Mouse (Mus musculus) testis, postnatal 10 days (tissue): Measurements from ENCODE around the gene Ppp1r2.

Source experiments
- DNase-seq: peaks from one replicate; pipeline ENCODE4 v3.0.0; 2021; ENCODE audit warnings: low spot score

Ppp1r2 gene

GRCm38 (mm10) chr16:31233541-31234339, 41.3 kb downstream of the Ppp1r2 start:
- peak; percentile 66 for DNase-seq

GRCm38 (mm10) chr16:31233167-31233498, 41.9 kb downstream of the Ppp1r2 start:
- DNase-seq = peak; percentile 35

GRCm38 (mm10) chr16:31232491-31233166, 42.4 kb downstream of the Ppp1r2 start:
- DNase-seq = peak; percentile 26

GRCm38 (mm10) chr16:31231591-31231990, 43.5 kb downstream of the Ppp1r2 start:
- no peak for DNase-seq

GRCm38 (mm10) chr16:31227746-31228145, 47.3 kb downstream of the Ppp1r2 start:
- DNase-seq = peak; percentile 14

GRCm38 (mm10) chr16:31215271-31215670, 59.8 kb downstream of the Ppp1r2 start:
- DNase-seq = peak; percentile 9

GRCm38 (mm10) chr16:31213463-31213862, 61.6 kb downstream of the Ppp1r2 start:
- peak; percentile 23 for DNase-seq

- DNase-seq = peak; percentile 19
Measured at GRCm38 (mm10) chr16:31211503-31211902, 63.6 kb downstream of the Ppp1r2 start.

- DNase-seq = peak; percentile 37
Measured at GRCm38 (mm10) chr16:31210453-31210852, 64.6 kb downstream of the Ppp1r2 start.

- peak; percentile 25 for DNase-seq
Measured at GRCm38 (mm10) chr16:31209911-31210310, 65.2 kb downstream of the Ppp1r2 start.

GRCm38 (mm10) chr16:31205726-31206125, 69.4 kb downstream of the Ppp1r2 start:
- no peak for DNase-seq

- DNase-seq = no peak
Measured at GRCm38 (mm10) chr16:31205187-31205586, 69.9 kb downstream of the Ppp1r2 start.

GRCm38 (mm10) chr16:31204216-31204615, 70.9 kb downstream of the Ppp1r2 start:
- DNase-seq = no peak

- DNase-seq = no peak
Measured at GRCm38 (mm10) chr16:31201704-31202103, 73.4 kb downstream of the Ppp1r2 start.
